Mouse (Mus musculus): ENCODE results near the gene Oxt.

GRCm38 (mm10) chr2:130558015-130558414 is 18.0 kb upstream of the Oxt start:
- TF ChIP-seq CTCF (IDR thresholded peaks at IDR 0.05; ENCODE audit: control insufficient read depth, insufficient read depth, insufficient replicate concordance, low read depth, low read length) (no peak), POLR2A (IDR thresholded peaks at IDR 0.05; ENCODE audit: control insufficient read depth, low read depth, low read length) (no peak)

All from testis, adult 2 months (tissue).